Mouse (Mus musculus) ES-E14 (cell line): ENCODE measurements around the gene Psma1. TPM values are rescaled to one million over a fixed set of nuclear protein-coding genes. Genes with fewer than 3 reads are reported as not detected.

Experiments
- DNase-seq: peaks from one replicate; pipeline ENCODE4 v3.0.0-alpha.2; 2013; ENCODE audit warnings: low read depth, low spot score
- H3K27ac ChIP-seq: 2 replicates; pipeline ENCODE4 v1.5.1; 2012; ENCODE audit warnings: low read depth, mild to moderate bottlenecking, low read length, moderate library complexity, mixed read lengths; ENCODE audit not compliant: poor library complexity, insufficient read depth, severe bottlenecking
- H3K36me3 ChIP-seq: 2 replicates; pipeline ENCODE4 v1.6.1; 2012; ENCODE audit warnings: mild to moderate bottlenecking, low read length, moderate library complexity, mixed read lengths; ENCODE audit not compliant: control insufficient read depth, poor library complexity, insufficient read depth, severe bottlenecking
- H3K4me1 ChIP-seq, 2 experiments: fragments of 150-350 bp in 1 of 2; sonication (generic) in 1 of 2; 2 replicates each; pipeline ENCODE4 v1.6.1; 2012; ENCODE audit warnings: low read length in 2 of 2, mild to moderate bottlenecking in 1 of 2, mixed read lengths in 1 of 2; ENCODE audit not compliant: control insufficient read depth in 2 of 2, insufficient read depth in 2 of 2, poor library complexity in 1 of 2
- H3K4me3 ChIP-seq, 2 experiments: fragments of 150-350 bp in 1 of 2; sonication (generic) in 1 of 2; 2 replicates each; pipeline ENCODE4 v1.5.1; 2012; ENCODE audit warnings: low read length in 2 of 2, low read depth in 1 of 2, mild to moderate bottlenecking in 1 of 2, mixed read lengths in 1 of 2; ENCODE audit not compliant: insufficient read depth in 1 of 2, poor library complexity in 1 of 2, severe bottlenecking in 1 of 2
- H3K9ac ChIP-seq: 2 replicates; pipeline ENCODE4 v1.6.1; 2012; ENCODE audit warnings: low read depth, mild to moderate bottlenecking, low read length, mixed read lengths; ENCODE audit not compliant: poor library complexity, insufficient read depth, severe bottlenecking
- H3K9me3 ChIP-seq: fragments of 150-350 bp; sonication (generic); 2 replicates; pipeline ENCODE4 v1.6.1; 2012; ENCODE audit warnings: low read depth, mild to moderate bottlenecking, low read length; ENCODE audit not compliant: control insufficient read depth, insufficient read depth
- CHD2 ChIP-seq: IDR thresholded peaks from 2 replicates; pipeline ENCODE4 v1.6.1; 2014; ENCODE audit warnings: mild to moderate bottlenecking, low read depth, low read length, inconsistent platforms
- HCFC1 ChIP-seq: IDR thresholded peaks from 2 replicates; pipeline ENCODE4 v1.6.1; 2012; ENCODE audit warnings: low read length, inconsistent platforms, borderline replicate concordance; ENCODE audit not compliant: insufficient read depth
- MAFK ChIP-seq: IDR thresholded peaks from 2 replicates; pipeline ENCODE4 v1.6.1; 2014; ENCODE audit warnings: mild to moderate bottlenecking, low read depth, low read length, inconsistent platforms; ENCODE audit not compliant: insufficient read depth
- ZC3H11A ChIP-seq: IDR thresholded peaks from 2 replicates; pipeline ENCODE4 v1.6.1; 2012; ENCODE audit warnings: low read depth, mild to moderate bottlenecking, inconsistent platforms, low read length, borderline replicate concordance
- ZNF384 ChIP-seq: IDR thresholded peaks from 2 replicates; pipeline ENCODE4 v1.6.1; 2012; ENCODE audit warnings: low read depth, low read length, inconsistent platforms
- in situ Hi-C, 2 experiments: fragments of 600-800 bp; cut with MboI; formaldehyde crosslinking; loops; one replicate each; pipeline ENCODE4 v1.15.1; 2025; ENCODE audit warnings: low sequenced_read_pairs in 2 of 2, inconsistent platforms in 1 of 2; ENCODE audit not compliant: unreplicated experiment in 2 of 2
- total RNA-seq: library from RNA; depleted of rRNA; stranded (reverse); fragments of 300-350 nt; gene quantifications from 2 replicates; pipeline ENCODE4 v1.2.3, GENCODE M21; 2012; rRNA removed

Psma1 gene
- 105 and 213 TPM in 2 replicates for total RNA-seq

DNA sequence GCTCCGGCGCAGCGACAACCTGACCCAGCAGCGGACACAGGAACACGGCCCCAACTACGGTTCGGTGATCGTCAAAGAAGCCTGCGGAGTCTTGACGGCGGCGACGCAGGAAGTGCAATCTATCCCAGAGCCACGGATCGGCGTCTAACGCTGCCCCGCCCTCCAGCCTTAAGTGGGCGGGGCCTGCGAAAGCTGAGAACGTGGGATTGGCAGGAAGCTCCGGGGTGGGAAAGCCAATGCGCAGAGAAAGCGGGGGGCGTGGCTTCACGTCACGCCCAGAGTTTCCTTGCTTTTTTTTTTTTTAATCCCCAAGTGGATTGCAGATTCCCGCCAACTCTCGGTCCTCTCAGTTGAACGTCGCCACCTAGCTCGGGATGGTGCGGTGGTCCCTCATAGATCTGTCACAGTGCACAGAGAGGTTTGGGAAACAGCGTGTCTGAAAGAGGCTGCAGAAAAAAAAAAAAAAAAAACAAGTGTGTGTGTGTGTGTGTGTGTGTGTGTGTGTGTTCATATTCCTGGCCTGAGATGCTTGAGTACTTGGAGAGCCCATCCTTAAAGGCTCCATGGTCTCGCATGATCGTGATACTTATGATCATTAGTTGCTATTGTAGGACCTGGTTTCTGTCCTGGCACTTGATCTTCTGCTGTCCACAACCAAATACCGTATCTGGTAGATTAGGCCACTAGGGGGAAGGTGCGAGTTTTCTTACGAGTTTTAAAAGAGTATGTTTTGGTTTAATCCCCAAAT is at the start of gene Psma1:
Gene Psma1 (minus strand): TSS at position 114 of the 748 bp plus-strand sequence.
- H3K9me3 ChIP-seq: no peaks in the 10 kb centered on the region
- H3K36me3 ChIP-seq: peaks cover 3% of the 10 kb centered on the region; the same call in 1 of the 2 replicates
- peaks cover 0 to 8% of the 10 kb centered on the region in 2 experiments; a peak in 1 of 4 replicates for H3K4me1 ChIP-seq
- TF ChIP-seq CHD2: no peak
- TF ChIP-seq HCFC1: peak; percentile 84
- peak; percentile 99 for TF ChIP-seq ZNF384
- TF ChIP-seq ZC3H11A: no peak
- TF ChIP-seq MAFK: peak; percentile 7; the same call in 1 of the 2 replicates
- H3K9ac ChIP-seq: peak within 1 kb of the TSS; percentile 96
- in situ Hi-C loops: no loop called here
- H3K27ac ChIP-seq: peak within 1 kb of the TSS; percentile 37; the same call in 1 of the 2 replicates
- DNase-seq: peak; percentile 99
- peak within 1 kb of the TSS; percentile 87 to 96 for H3K4me3 ChIP-seq

DNA sequence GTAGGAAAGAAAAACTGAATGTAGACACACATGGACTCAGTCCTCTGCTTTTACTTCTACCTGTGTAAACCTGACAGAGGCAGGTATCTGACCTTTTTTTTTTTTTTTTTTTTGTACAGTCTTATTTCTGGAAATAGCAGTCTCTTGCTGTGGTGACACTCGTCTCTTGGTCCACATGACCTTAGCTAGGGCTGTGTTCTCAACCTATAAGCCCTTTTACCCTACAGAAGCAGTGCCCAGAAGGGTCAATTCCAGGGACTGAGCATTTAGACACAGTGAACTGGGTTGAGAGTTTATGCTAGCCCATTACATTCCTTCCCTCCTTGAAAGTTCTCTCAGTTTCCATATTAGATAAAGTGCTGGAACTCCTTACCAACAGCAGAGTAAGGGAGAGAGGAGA is 47.6 kb upstream of the Psma1 start:
- Histone ChIP-seq H3K27ac (no peak overlapping the region), H3K9ac (no peak overlapping the region), H3K4me1 (no peaks in the 10 kb centered on the region), H3K36me3 (no peaks in the 10 kb centered on the region), H3K9me3 (no peaks in the 10 kb centered on the region), H3K4me3 (no peak overlapping the region)
- no peak for DNase-seq
- TF ChIP-seq HCFC1 (no peak), ZNF384 (no peak), ZC3H11A (no peak), MAFK (no peak), CHD2 (no peak)
- in situ Hi-C loops: no loop called here

DNA sequence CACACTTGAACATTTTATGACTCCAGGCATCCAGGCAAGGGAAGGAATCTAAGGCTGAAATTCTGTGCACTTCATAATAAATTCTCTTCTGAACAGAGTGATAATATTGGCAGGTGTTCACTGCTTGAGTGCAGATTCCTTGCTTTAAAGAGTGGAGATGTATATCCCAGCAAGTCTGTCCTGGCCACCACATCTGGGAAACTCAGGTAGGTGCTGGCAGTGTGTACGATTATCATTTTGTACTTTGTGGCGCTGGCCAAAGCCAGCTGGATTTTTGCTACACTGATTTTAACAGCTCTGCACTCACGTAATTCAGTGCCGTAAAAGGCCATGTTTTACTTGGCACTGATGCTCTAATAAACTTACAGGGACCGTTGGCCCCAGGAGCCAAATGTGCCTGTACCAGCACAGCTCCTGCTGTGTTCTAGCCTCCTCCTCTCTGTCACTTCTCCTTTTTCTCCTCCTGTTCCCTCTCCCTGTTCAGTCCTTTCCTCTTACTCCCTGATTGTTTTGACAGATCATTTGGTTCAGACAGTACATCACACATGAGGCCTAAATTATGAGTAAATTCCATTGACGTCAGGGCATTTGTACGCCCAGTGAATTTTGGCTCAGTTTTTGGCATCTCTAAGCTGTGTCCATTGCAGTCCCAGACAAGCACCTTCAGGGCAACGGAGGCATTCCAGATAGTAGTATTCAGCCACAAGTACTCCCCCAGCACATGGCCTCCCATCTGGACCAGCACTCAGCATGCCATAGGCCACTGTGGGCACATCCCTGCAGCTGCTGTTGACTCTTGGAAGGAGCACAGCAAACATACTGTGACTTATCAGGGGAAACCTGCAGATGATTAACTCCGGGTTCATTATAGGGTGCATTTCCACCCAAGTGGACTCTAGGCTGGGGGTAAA is 46.9 kb upstream of the Psma1 start:
- in situ Hi-C loops: no loop called here
- Histone ChIP-seq H3K4me3 (no peak overlapping the region), H3K27ac (no peak overlapping the region)

DNA sequence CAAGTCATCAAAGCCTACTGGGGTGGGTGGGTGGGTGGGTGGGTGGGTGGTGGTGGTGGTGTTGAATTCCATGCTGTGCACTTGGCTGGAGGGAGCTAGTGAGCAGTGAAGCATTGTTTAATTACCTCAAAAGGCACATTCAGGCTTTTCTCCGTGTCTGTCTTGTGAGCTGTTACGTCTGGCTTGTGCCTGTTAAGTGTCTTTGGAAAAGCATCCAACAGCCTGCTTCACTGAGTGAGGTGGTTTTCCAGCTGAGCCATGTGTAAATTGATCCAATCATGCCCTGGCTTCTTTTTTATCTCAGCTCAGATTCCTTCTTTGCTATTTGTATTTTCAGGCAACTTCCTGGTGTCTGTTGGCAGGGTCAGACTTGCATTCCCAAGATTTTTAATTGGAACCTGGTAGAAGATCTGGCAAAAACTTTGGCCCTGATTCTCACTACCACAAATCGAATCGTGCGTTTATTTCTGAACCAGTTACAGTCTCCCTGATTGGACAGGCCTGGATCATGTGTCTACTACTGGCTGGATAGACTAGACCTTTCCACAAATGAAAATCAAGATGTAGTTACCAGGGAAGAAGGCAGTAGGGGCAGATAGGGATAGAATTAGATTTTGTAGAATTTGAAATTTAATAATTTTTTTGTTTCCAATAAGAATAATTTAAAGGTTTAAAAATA is 45.9 kb upstream of the Psma1 start:
- in situ Hi-C loops: no loop called here
- TF ChIP-seq HCFC1 (no peak), MAFK (no peak), ZNF384 (no peak), ZC3H11A (no peak), CHD2 (no peak)
- no peak for DNase-seq

More for the DNA sequence above, 46.9 kb upstream of the Psma1 start:
- Histone ChIP-seq H3K36me3 (no peaks in the 10 kb centered on the region), H3K9ac (no peak overlapping the region), H3K9me3 (no peaks in the 10 kb centered on the region), H3K4me1 (no peaks in the 10 kb centered on the region)
- DNase-seq: no peak
- TF ChIP-seq MAFK (no peak), HCFC1 (no peak), ZNF384 (no peak), ZC3H11A (no peak), CHD2 (no peak)

More for the DNA sequence above, 45.9 kb upstream of the Psma1 start:
- Histone ChIP-seq H3K9ac (no peak overlapping the region), H3K9me3 (no peaks in the 10 kb centered on the region), H3K27ac (no peak overlapping the region), H3K4me3 (no peak overlapping the region), H3K4me1 (0 out of 4 replicates have a peak, but pooled peaks cover 0 to 3% of the 10 kb centered on the region in 2 experiments), H3K36me3 (no peaks in the 10 kb centered on the region)
